Mouse (Mus musculus): Measurements from ENCODE around the gene Map2k7.

GRCm38 (mm10) chr8:4258233-4258632 lies 19.7 kb downstream of the Map2k7 start:
- TF ChIP-seq CTCF (IDR thresholded peaks at IDR 0.05; ENCODE audit: control insufficient read depth, insufficient read depth, insufficient replicate concordance, low read depth, low read length), result peak; percentile 75; the same call in 1 of the 2 replicates
- no peak for TF ChIP-seq POLR2A (IDR thresholded peaks at IDR 0.05; ENCODE audit: control insufficient read depth, low read depth, low read length)
